Mouse (Mus musculus) adrenal gland, adult (tissue): ENCODE measurements at regions not wholly inside any gene's neighbourhood (a gene's known extent, or its start where the extent isn't known, plus 50 kb on each side); places are given as distances from the start of the nearest gene placed in this dataset.

ENCODE experiments used
- DNase-seq, 2 experiments: peaks; one replicate each; pipeline ENCODE4 v3.0.0; 2022 to 2023; ENCODE audit warnings: low spot score in 1 of 2; ENCODE audit not compliant: inconsistent age in 2 of 2

DNA sequence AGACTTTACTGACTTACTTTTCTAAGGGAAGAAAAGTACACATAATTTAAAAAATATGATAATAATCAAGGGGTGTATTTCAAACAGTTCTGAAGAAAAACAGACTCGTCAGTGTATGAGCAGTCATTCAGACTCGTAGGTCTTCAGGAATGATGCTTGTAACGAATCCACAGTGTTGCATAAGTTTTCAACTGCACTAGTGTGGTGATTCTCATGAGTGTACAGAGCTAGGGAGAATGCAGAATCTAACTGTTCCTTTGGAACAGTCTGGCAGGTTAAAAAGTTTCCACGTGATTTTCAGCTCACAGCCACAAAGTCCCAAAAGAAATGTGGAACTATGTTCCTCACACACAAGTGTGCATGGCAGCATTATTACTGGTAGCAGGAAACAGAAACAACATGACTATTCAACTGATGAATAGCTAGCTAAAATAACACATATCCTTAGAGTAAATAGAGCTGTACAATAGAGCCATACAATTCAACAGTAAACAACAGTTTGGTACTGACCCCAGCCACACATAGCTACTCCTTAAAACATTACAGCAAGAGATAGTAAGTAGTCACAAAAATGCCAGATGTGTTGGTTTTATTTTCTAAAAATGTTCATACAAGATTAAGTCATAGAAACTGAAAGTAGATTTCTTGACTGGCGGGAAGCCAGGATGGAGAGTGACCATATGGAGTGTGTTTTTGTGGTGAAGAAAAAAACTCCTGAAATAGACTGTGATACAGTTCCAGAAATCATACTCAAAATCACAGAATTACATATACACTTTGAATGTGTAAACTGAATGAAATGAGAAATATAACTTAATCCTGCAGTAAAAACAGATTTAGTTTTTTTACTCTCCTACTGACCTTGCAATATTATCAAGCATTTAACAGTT is 713.1 kb downstream of the Epha7 start:
- DNase-seq, result no peak
